In genomic region chr10:75060217-75060842, GRCm38 (mm10) we compare ENCODE assay signal across 7 mouse cellular contexts. TPM values are rescaled to one million over a fixed set of nuclear protein-coding genes. Genes with fewer than 3 reads are reported as not detected.
DNase-seq lines count a peak whose midpoint lies in the region; ATAC-seq and TF ChIP-seq lines count a peak whose summit lies in the region.

Bcr (plus strand) TSS chr10:75060592.

- TF ChIP-seq CTCF in heart, adult 2 months (IDR thresholded peaks at IDR 0.05) = no peak
- no peak for TF ChIP-seq CTCF in liver, adult 2 months (IDR thresholded peaks at IDR 0.05; ENCODE audit: low read depth, low read length)

- H3K27me3 ChIP-seq in heart, adult 2 months (ENCODE audit: control insufficient read depth, insufficient read depth, low read length) = no peaks in the 10 kb centered on the region
- no peaks in the 10 kb centered on the region for H3K27me3 ChIP-seq in liver, adult 2 months (ENCODE audit: control insufficient read depth, insufficient read depth, low read length)

- no peak for TF ChIP-seq EP300 in heart, adult 2 months (IDR thresholded peaks at IDR 0.05; ENCODE audit: insufficient read depth, low read depth, low read length)

- no peaks in the 10 kb centered on the region for H3K36me3 ChIP-seq in heart, adult 2 months (ENCODE audit: control insufficient read depth, insufficient read depth, low read length)
- no peaks in the 10 kb centered on the region for H3K36me3 ChIP-seq in liver, adult 2 months (ENCODE audit: control insufficient read depth, insufficient read depth, low read length)

- peak; percentile 91 for DNase-seq in adrenal gland, postnatal 10 days
- DNase-seq in embryo, embryonic 11.5 days (ENCODE audit: low read depth, low spot score) = peak; percentile 60
- peak; percentile 89 for DNase-seq in heart, adult 2 months
- peak; percentile 67 to 77 for DNase-seq in kidney, adult 8-10 months
- peak; percentile 85 for DNase-seq in liver, adult 2 months (ENCODE audit: extremely low read depth, low read depth, low spot score)
- DNase-seq in spleen, postnatal 36 days (ENCODE audit: low spot score in 2 of 2) = peak; percentile 63 to 70

- peak; percentile 52 for ATAC-seq in monocyte, adult 5-6 weeks (replicated peaks; ENCODE audit: insufficient number of reproducible peaks, low FRiP score, low TSS enrichment, poor library complexity, severe bottlenecking)

- no peaks in the 10 kb centered on the region; the same call in none of the 2 replicates for H3K79me2 ChIP-seq in heart, adult 2 months (replicated peaks; ENCODE audit: control insufficient read depth, insufficient read depth, low read length)
- H3K79me2 ChIP-seq in liver, adult 2 months (ENCODE audit: control insufficient read depth, insufficient read depth, low read length) = peaks cover 21% of the 10 kb centered on the region; the same call in 1 of the 2 replicates

- peak within 1 kb of the TSS; percentile 60 for H3K27ac ChIP-seq in heart, adult 2 months
- peak within 1 kb of the TSS; percentile 96 for H3K27ac ChIP-seq in liver, adult 2 months (replicated peaks; ENCODE audit: insufficient read depth, low read depth, low read length)

- intact Hi-C loops in heart, adult 2 months (cut with DNase I) = loop anchor here (2.0 kb wide), 1 partner anchor 44 kb away; no protein-coding TSS in a partner anchor

- peak; percentile 48; the same call in 1 of the 2 replicates for TF ChIP-seq POLR2A in heart, adult 2 months (IDR thresholded peaks at IDR 0.05; ENCODE audit: insufficient read depth, low read depth, low read length)
- peak; percentile 83 for TF ChIP-seq POLR2A in liver, adult 2 months (IDR thresholded peaks at IDR 0.05; ENCODE audit: extremely low read depth, insufficient read depth, low read length)

- peak within 1 kb of the TSS; percentile 86 for H3K4me3 ChIP-seq in heart, adult 2 months
- peak within 1 kb of the TSS; percentile 68 for H3K4me3 ChIP-seq in liver, adult 2 months (ENCODE audit: insufficient read depth, low read depth, low read length)

- peak within 1 kb of the TSS; percentile 90 for H3K9ac ChIP-seq in heart, adult 2 months (ENCODE audit: low read depth, low read length)
- H3K9ac ChIP-seq in liver, adult 2 months (ENCODE audit: low read depth, low read length) = peak within 1 kb of the TSS; percentile 66

- peaks cover 4% of the 10 kb centered on the region for H3K4me1 ChIP-seq in heart, adult 2 months (ENCODE audit: control insufficient read depth, insufficient read depth, low read length)
- H3K4me1 ChIP-seq in liver, adult 2 months (ENCODE audit: control insufficient read depth, insufficient read depth, low read length) = peaks cover 38% of the 10 kb centered on the region

- under 1% methylated on average over 52 of the region's 73 CpGs for WGBS in heart, adult 2 months
- WGBS in liver, adult 2 months = under 1% methylated on average over 60 of the region's 73 CpGs

RNA-seq across cellular contexts. Expression of gene Bcr, which starts in this region (rescaled TPM):
- total RNA-seq in adrenal gland, postnatal 10 days (2021) = 10 to 100 TPM; 21.6 to 24.0 TPM
- 1 to 10 TPM; 9.9 to 10.0 TPM for total RNA-seq in heart, adult 2 months (2021)
- polyA plus RNA-seq in heart, adult 2 months (2012; rRNA removed) = 7.3 and 8.5 TPM in 2 replicates
- total RNA-seq in liver, adult 2 months (2014; rRNA removed) = 7.5 and 12.0 TPM in 2 replicates
- polyA plus RNA-seq in liver, adult 2 months (2012; rRNA removed) = 14.4 and 14.7 TPM in 2 replicates
- total RNA-seq in monocyte, adult 5-6 weeks (2017) = 7.1 to 13.3 TPM (median 13.1 TPM) in 3 replicates

Comparison
In these comparisons a context has a peak if more than half of its experiments do, and no peak if none do; other contexts are left out.
1. Peak in every context shown above with its lines: DNase-seq, ATAC-seq, H3K4me3 ChIP-seq and H3K27ac ChIP-seq.